Mouse (Mus musculus): ENCODE measurements at regions not wholly inside any gene's neighbourhood (a gene's known extent, or its start where the extent isn't known, plus 50 kb on each side); places are given as distances from the start of the nearest gene placed in this dataset.
"Not testable (repeated sequence)": the region's sequence is repeated elsewhere in the genome, so short reads cannot be mapped to it uniquely, and the experiment has no call there.

DNA sequence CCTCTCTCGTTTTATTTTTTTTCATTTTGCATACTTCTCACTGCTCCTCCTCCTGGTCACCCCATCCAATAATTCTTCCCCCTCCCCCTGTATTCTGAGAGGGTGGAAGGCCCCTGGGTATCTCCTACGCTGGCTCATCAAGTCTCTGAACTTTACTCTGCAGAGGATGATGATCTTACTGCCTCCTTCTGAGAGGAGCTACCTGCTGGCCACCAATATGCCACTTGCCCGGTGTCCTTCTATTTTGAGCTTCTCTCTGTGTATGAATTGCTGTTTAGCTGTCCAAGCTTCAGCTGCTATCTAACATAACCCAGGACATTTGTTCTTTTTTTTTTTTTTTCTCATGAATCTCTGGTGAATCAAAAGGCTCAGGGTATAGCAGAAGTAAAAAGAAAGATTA is 173.2 kb downstream of the Dio2 start:
- no peak overlapping the region for H3K4me3 ChIP-seq (replicated peaks)
- no peaks in the 10 kb centered on the region for H3K36me3 ChIP-seq
- no peaks in the 10 kb centered on the region for H3K4me1 ChIP-seq
- no peak overlapping the region for H3K27ac ChIP-seq (replicated peaks)
- 74% methylated on average over 3 of the region's 3 CpGs for WGBS
- H3K9me3 ChIP-seq (replicated peaks) = no peaks in the 10 kb centered on the region
- no peak overlapping the region for H3K4me2 ChIP-seq (replicated peaks)
- H3K27me3 ChIP-seq = no peaks in the 10 kb centered on the region
- ATAC-seq (ENCODE audit: insufficient number of reproducible peaks, low FRiP score, low TSS enrichment, low read depth) = no peak
- H3K9ac ChIP-seq = no peak overlapping the region

DNA sequence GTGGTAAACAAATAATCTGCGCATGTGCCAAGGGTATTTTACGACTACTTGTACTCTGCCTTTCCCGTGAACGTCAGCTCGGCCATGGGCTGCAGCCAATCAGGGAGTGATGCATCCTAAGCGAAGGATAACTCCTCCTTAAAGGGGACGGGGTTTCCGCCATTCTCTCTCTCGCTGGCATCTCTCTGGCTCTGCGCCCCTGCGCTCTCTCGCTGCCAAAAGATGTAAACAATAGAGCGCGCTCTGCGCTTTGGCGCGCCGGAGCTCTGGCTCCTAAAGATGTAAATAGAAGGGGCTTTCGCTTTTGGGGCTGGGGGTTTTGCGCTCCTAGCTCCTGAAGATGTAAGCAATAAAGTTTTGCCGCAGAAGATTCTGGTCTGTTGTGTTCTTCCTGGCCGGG is 173.6 kb downstream of the Dio2 start:
- not testable (repeated sequence) for H3K4me2 ChIP-seq (replicated peaks); H3K4me1 ChIP-seq; H3K36me3 ChIP-seq; H3K27ac ChIP-seq (replicated peaks); H3K4me3 ChIP-seq (replicated peaks); H3K9me3 ChIP-seq (replicated peaks); H3K9ac ChIP-seq; H3K27me3 ChIP-seq; ATAC-seq (ENCODE audit: insufficient number of reproducible peaks, low FRiP score, low TSS enrichment, low read depth)
- WGBS = 92% methylated on average over 18 of the region's 22 CpGs

DNA sequence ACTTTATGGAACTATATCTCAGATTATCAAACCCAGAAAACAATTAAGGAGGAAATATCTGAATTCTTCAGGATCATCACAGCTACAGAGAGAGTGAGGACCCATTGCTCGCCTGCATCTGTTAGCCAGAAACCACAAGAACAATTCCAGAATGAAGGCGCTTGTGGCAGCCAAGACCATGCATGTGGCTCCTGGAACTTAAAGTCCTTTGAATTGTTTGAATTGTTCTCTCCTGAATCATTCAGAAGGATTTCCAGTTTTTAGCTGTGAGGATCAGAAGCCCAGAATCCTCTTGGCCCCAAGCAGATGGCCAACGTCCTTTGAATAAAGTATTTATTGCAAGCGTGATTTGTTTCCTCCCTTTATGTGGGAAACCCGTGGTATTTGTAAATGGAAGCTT is 195.9 kb downstream of the Dio2 start:
- Histone ChIP-seq H3K9me3 (replicated peaks) (no peaks in the 10 kb centered on the region), H3K36me3 (no peaks in the 10 kb centered on the region), H3K4me3 (replicated peaks) (no peak overlapping the region), H3K27me3 (no peaks in the 10 kb centered on the region), H3K27ac (replicated peaks) (no peak overlapping the region), H3K9ac (no peak overlapping the region), H3K4me1 (no peaks in the 10 kb centered on the region), H3K4me2 (replicated peaks) (no peak overlapping the region)
- ATAC-seq (ENCODE audit: insufficient number of reproducible peaks, low FRiP score, low TSS enrichment, low read depth) = no peak
- WGBS = 66% methylated on average over 5 of the region's 5 CpGs

All from embryonic facial prominence, embryonic 15.5 days (tissue).